Mouse (Mus musculus) stomach, postnatal 0 days (tissue): Measurements from ENCODE around the gene Fbxw2.

Source experiments
- CTCF ChIP-seq: IDR thresholded peaks from 2 replicates; pipeline ENCODE4 v1.5.1; 2016; ENCODE audit warnings: antibody characterized with exemption, low read depth, mild to moderate bottlenecking, moderate library complexity
- EP300 ChIP-seq: optimal IDR thresholded peaks from 2 replicates; pipeline ENCODE3; 2016; ENCODE audit warnings: antibody characterized with exemption

DNA sequence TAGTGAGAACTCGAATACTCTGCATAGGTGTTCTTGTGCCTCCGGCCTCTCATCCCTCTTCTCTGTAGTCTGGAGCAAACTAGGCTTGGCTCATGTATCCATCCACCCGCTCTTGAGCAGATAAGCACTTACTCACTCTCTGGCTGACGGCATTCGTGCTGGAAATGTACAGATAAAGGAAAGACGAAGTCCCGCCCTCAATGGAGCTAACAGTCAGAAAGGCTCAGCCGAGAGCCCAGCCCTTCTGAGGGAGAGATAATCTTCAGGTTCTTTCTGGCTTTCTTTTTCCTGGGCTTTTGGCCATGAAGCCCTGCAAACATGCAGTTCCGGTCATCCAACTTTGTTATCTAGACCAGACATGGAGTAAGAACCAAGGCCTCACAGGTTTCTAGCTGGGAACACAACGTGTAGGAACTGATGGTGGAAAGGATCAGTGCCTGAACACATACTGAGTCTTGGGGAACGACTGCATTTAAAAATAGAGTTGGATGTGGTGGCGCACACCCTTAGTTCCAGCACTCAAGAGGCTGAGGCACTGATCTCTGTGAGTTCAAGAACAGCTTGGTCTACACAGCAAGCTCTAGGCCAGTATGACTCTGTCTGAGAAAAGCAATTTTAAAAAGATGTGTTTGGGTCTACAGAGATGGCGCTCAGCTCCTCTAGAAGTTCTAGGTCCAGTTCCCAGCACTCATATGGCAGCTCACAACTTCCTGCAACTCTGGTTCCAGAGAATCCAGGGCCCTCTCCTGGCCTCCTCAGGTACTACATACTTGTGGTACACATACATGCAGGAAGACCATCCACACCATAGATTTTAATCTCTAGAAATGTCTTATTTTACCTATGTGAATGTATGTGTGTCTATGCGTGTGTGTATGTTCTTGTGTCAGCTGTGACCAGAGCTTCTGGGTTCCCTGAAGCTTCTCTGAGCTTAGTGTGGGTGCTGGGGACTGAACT is 42.8 kb downstream of the Fbxw2 start:
- TF ChIP-seq CTCF: no peak; the same call in 1 of the 2 replicates
- no peak for TF ChIP-seq EP300
